Mouse (Mus musculus) hindbrain, embryonic 10.5 days (tissue): ENCODE data around the gene Krtap11-1. TPM values are rescaled to one million over a fixed set of nuclear protein-coding genes. Genes with fewer than 3 reads are reported as not detected.

Experiments
- DNase-seq: peaks from one replicate; pipeline ENCODE4 v3.0.0-alpha.2; 2017; ENCODE audit warnings: low spot score
- H3K27ac ChIP-seq: fragments of 300-500 bp; sonication (generic); 2 replicates; pipeline ENCODE4 v1.5.1; 2016; ENCODE audit warnings: mild to moderate bottlenecking, moderate library complexity
- H3K27me3 ChIP-seq: fragments of 300-500 bp; sonication (generic); 2 replicates; pipeline ENCODE4 v1.6.1; 2016; ENCODE audit warnings: mild to moderate bottlenecking; ENCODE audit not compliant: poor library complexity, insufficient read depth, severe bottlenecking
- H3K36me3 ChIP-seq: fragments of 300-500 bp; sonication (generic); 2 replicates; pipeline ENCODE4 v1.6.1; 2016; ENCODE audit warnings: mild to moderate bottlenecking, moderate library complexity
- H3K4me1 ChIP-seq: fragments of 300-500 bp; sonication (generic); replicated peaks from 2 replicates; pipeline ENCODE4 v1.6.1; 2016; ENCODE audit warnings: mild to moderate bottlenecking
- H3K4me3 ChIP-seq: fragments of 300-500 bp; sonication (generic); 2 replicates; pipeline ENCODE4 v1.5.1; 2016; ENCODE audit warnings: mild to moderate bottlenecking, moderate library complexity
- H3K9me3 ChIP-seq: fragments of 300-500 bp; sonication (generic); 2 replicates; pipeline ENCODE4 v1.6.1; 2016; ENCODE audit warnings: mild to moderate bottlenecking, moderate library complexity
- WGBS: fragments of 180-500 bp; shearing (Covaris S2); methylation state at CpG from one replicate; pipeline ENCODE4 v1.1.7; 2016; 5-methylcytosine and 5-hydroxymethylcytosine counted together
- polyA plus RNA-seq: library from polyadenylated mRNA; unstranded; fragments of >200 nt; fragmentation: Nextera tagmentation; extraction: Ambion mirVana; gene quantifications from 2 replicates; pipeline ENCODE4 v1.2.1, GENCODE M21; 2016

Gene Krtap11-1
- not detected in 2 replicates for polyA plus RNA-seq

- no peaks in the 10 kb centered on the region for H3K4me1 ChIP-seq
- H3K27me3 ChIP-seq, result no peaks in the 10 kb centered on the region
- no peaks in the 10 kb centered on the region for H3K36me3 ChIP-seq
- no peak within 1 kb of the TSS for H3K4me3 ChIP-seq
- H3K27ac ChIP-seq, result no peak within 1 kb of the TSS
- DNase-seq, result no peak
- WGBS, result 94% methylated on average over 5 of the region's 5 CpGs
- H3K9me3 ChIP-seq, result no peaks in the 10 kb centered on the region
Measured at GRCm38 (mm10) chr16:89571083-89571482, at the start of gene Krtap11-1. Gene Krtap11-1, minus strand, starts transcription at chr16:89571183.

- Histone ChIP-seq H3K4me3 (no peak overlapping the region), H3K27me3 (no peaks in the 10 kb centered on the region), H3K4me1 (no peaks in the 10 kb centered on the region), H3K9me3 (no peaks in the 10 kb centered on the region), H3K36me3 (no peaks in the 10 kb centered on the region), H3K27ac (no peak overlapping the region)
- DNase-seq, result no peak
- 91% methylated on average over 7 of the region's 7 CpGs for WGBS
Measured at GRCm38 (mm10) chr16:89618190-89618589, 47.2 kb upstream of the Krtap11-1 start.

- Histone ChIP-seq H3K9me3 (no peaks in the 10 kb centered on the region), H3K36me3 (no peaks in the 10 kb centered on the region), H3K4me1 (no peaks in the 10 kb centered on the region), H3K27me3 (no peaks in the 10 kb centered on the region), H3K4me3 (no peak overlapping the region), H3K27ac (no peak overlapping the region)
- no peak for DNase-seq
- 77% methylated on average over 3 of the region's 3 CpGs for WGBS
Measured at GRCm38 (mm10) chr16:89617251-89617650, 46.3 kb upstream of the Krtap11-1 start.

- H3K27ac ChIP-seq, result no peak overlapping the region
- no peak for DNase-seq
- no peaks in the 10 kb centered on the region for H3K27me3 ChIP-seq
- no peaks in the 10 kb centered on the region for H3K9me3 ChIP-seq
- H3K36me3 ChIP-seq, result no peaks in the 10 kb centered on the region
- WGBS, result 90% methylated on average over 12 of the region's 12 CpGs
- H3K4me3 ChIP-seq, result no peak overlapping the region
- H3K4me1 ChIP-seq, result no peaks in the 10 kb centered on the region
Measured at GRCm38 (mm10) chr16:89613726-89614125, 42.7 kb upstream of the Krtap11-1 start.

- DNase-seq, result no peak
- Histone ChIP-seq H3K9me3 (no peaks in the 10 kb centered on the region), H3K27me3 (no peaks in the 10 kb centered on the region), H3K27ac (no peak overlapping the region), H3K36me3 (no peaks in the 10 kb centered on the region), H3K4me3 (no peak overlapping the region), H3K4me1 (no peaks in the 10 kb centered on the region)
- 79% methylated on average over 4 of the region's 4 CpGs for WGBS
Measured at GRCm38 (mm10) chr16:89608791-89609185, 37.8 kb upstream of the Krtap11-1 start.

GRCm38 (mm10) chr16:89608161-89608790, 37.3 kb upstream of the Krtap11-1 start:
- Histone ChIP-seq H3K9me3 (no peaks in the 10 kb centered on the region), H3K36me3 (no peaks in the 10 kb centered on the region), H3K4me3 (no peak overlapping the region), H3K27me3 (no peaks in the 10 kb centered on the region), H3K27ac (no peak overlapping the region), H3K4me1 (no peaks in the 10 kb centered on the region)
- WGBS, result 96% methylated on average over 12 of the region's 12 CpGs
- no peak for DNase-seq

- no peak for DNase-seq
- 89% methylated on average over 3 of the region's 3 CpGs for WGBS
Measured at GRCm38 (mm10) chr16:89606951-89607350, 36.0 kb upstream of the Krtap11-1 start.

GRCm38 (mm10) chr16:89587209-89587608, 16.2 kb upstream of the Krtap11-1 start:
- no peak overlapping the region for H3K4me3 ChIP-seq
- peaks cover 9% of the 10 kb centered on the region for H3K4me1 ChIP-seq
- DNase-seq, result no peak
- no peaks in the 10 kb centered on the region for H3K36me3 ChIP-seq
- H3K27me3 ChIP-seq, result no peaks in the 10 kb centered on the region
- 64% methylated on average over 3 of the region's 3 CpGs for WGBS
- 0 out of 2 replicates have a peak overlapping the region, but pooled peaks have one; percentile 23 for H3K27ac ChIP-seq
- 0 out of 2 replicates have a peak, but pooled peaks cover 1% of the 10 kb centered on the region for H3K9me3 ChIP-seq

More at GRCm38 (mm10) chr16:89606951-89607350, 36.0 kb upstream of the Krtap11-1 start:
- H3K27ac ChIP-seq, result no peak overlapping the region
- H3K9me3 ChIP-seq, result no peaks in the 10 kb centered on the region
- H3K4me3 ChIP-seq, result no peak overlapping the region
- no peaks in the 10 kb centered on the region for H3K27me3 ChIP-seq
- H3K36me3 ChIP-seq, result no peaks in the 10 kb centered on the region
- no peaks in the 10 kb centered on the region for H3K4me1 ChIP-seq

GRCm38 (mm10) chr16:89585604-89586508, 14.9 kb upstream of the Krtap11-1 start:
- Histone ChIP-seq H3K27me3 (no peaks in the 10 kb centered on the region), H3K36me3 (no peaks in the 10 kb centered on the region), H3K9me3 (no peaks in the 10 kb centered on the region), H3K27ac (peak overlapping the region; percentile 45; the same call in 1 of the 2 replicates), H3K4me1 (peaks cover 9% of the 10 kb centered on the region), H3K4me3 (no peak overlapping the region)
- whole genome bisulfite sequencing, result 65% methylated on average over 9 of the region's 9 CpGs
- peak; percentile 6 for DNase-seq

GRCm38 (mm10) chr16:89581658-89582057, 10.7 kb upstream of the Krtap11-1 start:
- Histone ChIP-seq H3K9me3 (no peaks in the 10 kb centered on the region), H3K4me1 (peaks cover 9% of the 10 kb centered on the region), H3K27ac (no peak overlapping the region), H3K27me3 (no peaks in the 10 kb centered on the region), H3K36me3 (no peaks in the 10 kb centered on the region), H3K4me3 (no peak overlapping the region)
- no peak for DNase-seq
- WGBS, result 94% methylated on average over 2 of the region's 2 CpGs

GRCm38 (mm10) chr16:89570516-89570915, 467 bp downstream of the Krtap11-1 start:
- Histone ChIP-seq H3K4me3 (no peak overlapping the region), H3K36me3 (no peaks in the 10 kb centered on the region), H3K4me1 (no peaks in the 10 kb centered on the region), H3K27me3 (no peaks in the 10 kb centered on the region), H3K9me3 (no peaks in the 10 kb centered on the region), H3K27ac (no peak overlapping the region)
- 90% methylated on average over 9 of the region's 9 CpGs for WGBS
- no peak for DNase-seq

GRCm38 (mm10) chr16:89569136-89569535, 1.8 kb downstream of the Krtap11-1 start:
- Histone ChIP-seq H3K27me3 (no peaks in the 10 kb centered on the region), H3K4me3 (no peak overlapping the region), H3K9me3 (no peaks in the 10 kb centered on the region), H3K27ac (no peak overlapping the region), H3K4me1 (no peaks in the 10 kb centered on the region), H3K36me3 (no peaks in the 10 kb centered on the region)
- WGBS, result 83% methylated on average over 6 of the region's 6 CpGs
- no peak for DNase-seq

GRCm38 (mm10) chr16:89568141-89568540, 2.8 kb downstream of the Krtap11-1 start:
- Histone ChIP-seq H3K4me1 (no peaks in the 10 kb centered on the region), H3K27me3 (no peaks in the 10 kb centered on the region), H3K27ac (no peak overlapping the region), H3K36me3 (no peaks in the 10 kb centered on the region), H3K9me3 (no peaks in the 10 kb centered on the region), H3K4me3 (no peak overlapping the region)
- WGBS, result 87% methylated on average over 7 of the region's 7 CpGs
- DNase-seq, result no peak
